Mouse (Mus musculus): ENCODE measurements at regions not wholly inside any gene's neighbourhood (a gene's known extent, or its start where the extent isn't known, plus 50 kb on each side); places are given as distances from the start of the nearest gene placed in this dataset.

DNA sequence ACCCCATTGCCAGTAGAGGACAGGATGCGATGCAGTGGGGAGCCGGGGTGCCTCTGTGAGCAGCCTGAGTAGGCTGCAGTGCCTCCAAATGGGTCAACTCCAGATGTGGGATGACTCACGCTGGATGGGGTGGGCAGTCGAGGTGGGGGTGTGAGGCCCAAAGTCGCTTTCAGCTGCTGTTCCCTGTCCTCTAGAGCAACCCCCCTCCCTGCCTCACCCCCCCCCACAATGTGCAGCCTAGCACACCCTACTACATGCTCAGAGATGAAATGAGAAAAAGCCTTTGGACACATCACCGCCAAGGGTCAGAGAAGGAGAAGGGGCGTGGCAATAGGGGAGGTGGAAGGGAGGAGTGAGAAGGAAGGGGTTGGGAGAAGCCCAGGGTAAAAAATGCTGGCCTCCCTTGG is 61.9 kb upstream of the Col1a1 start:
- TF ChIP-seq CTCF (IDR thresholded peaks at IDR 0.05; ENCODE audit: borderline replicate concordance, insufficient read depth, low read depth, low read length): no peak
- no peak for TF ChIP-seq POLR2A (IDR thresholded peaks at IDR 0.05; ENCODE audit: borderline replicate concordance, insufficient read depth, low read length)

Measured in cerebellum, adult 2 months (tissue).